Mouse (Mus musculus) myocyte (in vitro differentiated cells): ENCODE results near the gene Mrpl53.

Experiments used
- MAX ChIP-seq: IDR thresholded peaks from one replicate; pipeline ENCODE4 v1.6.1; 2011; ENCODE audit warnings: low read depth, mild to moderate bottlenecking, control low read depth
- POLR2A ChIP-seq: IDR thresholded peaks from one replicate; pipeline ENCODE4 v1.6.1; 2011; ENCODE audit warnings: low read depth, mild to moderate bottlenecking, control low read depth, moderate library complexity; ENCODE audit not compliant: insufficient read length

DNA sequence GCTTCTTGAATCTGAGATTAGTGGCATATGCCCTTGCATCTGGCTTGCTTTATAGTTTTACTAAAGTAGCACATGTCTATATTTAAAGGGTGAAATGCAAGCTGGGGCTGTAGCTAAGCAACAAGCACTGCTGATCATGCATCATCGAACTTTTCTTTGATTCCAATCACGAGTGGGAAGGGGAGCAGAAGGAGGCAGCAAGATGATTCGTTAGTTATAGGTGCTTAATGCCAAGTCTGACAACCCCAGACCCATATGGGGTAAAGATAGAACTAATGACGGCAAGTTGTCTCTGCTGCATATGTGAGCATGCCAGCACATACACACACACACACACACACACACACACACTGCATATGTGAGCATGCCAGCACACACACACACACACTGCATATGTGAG lies 4.7 kb upstream of the Mrpl53 start:
- TF ChIP-seq MAX (no peak), POLR2A (no peak)
